Mouse (Mus musculus): ENCODE results near the gene Srrm1. TPM values are rescaled to one million over a fixed set of nuclear protein-coding genes. Genes with fewer than 3 reads are reported as not detected.

Srrm1 gene
- polyA plus RNA-seq, 1 experiment from 2014 or later, result 201 TPM

GRCm38 (mm10) chr4:135326046-135326445 lies 27.1 kb downstream of the Srrm1 start:
- H3K36me3 ChIP-seq (ENCODE audit: insufficient read depth), result peaks cover 97% of the 10 kb centered on the region
- H3K4me3 ChIP-seq (ENCODE audit: low read depth, low read length), result no peak overlapping the region
- TF ChIP-seq CTCF (IDR thresholded peaks at IDR 0.05; ENCODE audit: low read depth), result no peak
- no peak overlapping the region for H3K4me2 ChIP-seq
- no peak overlapping the region for H3K9ac ChIP-seq
- no peaks in the 10 kb centered on the region for H3K4me1 ChIP-seq (ENCODE audit: insufficient read depth)
- no peak for DNase-seq
- H3K9me3 ChIP-seq (ENCODE audit: low read depth, low read length), result no peaks in the 10 kb centered on the region
- no peak overlapping the region for H3K27ac ChIP-seq (ENCODE audit: low read depth)
- no peak for ATAC-seq (ENCODE audit: insufficient read depth)
- no peaks in the 10 kb centered on the region for H3K27me3 ChIP-seq (ENCODE audit: insufficient read depth, low read length)

GRCm38 (mm10) chr4:135323021-135323420 lies 30.1 kb downstream of the Srrm1 start:
- Histone ChIP-seq H3K4me3 (ENCODE audit: low read depth, low read length) (no peak overlapping the region), H3K4me2 (no peak overlapping the region), H3K9ac (no peak overlapping the region), H3K27ac (ENCODE audit: low read depth) (no peak overlapping the region), H3K9me3 (ENCODE audit: low read depth, low read length) (no peaks in the 10 kb centered on the region), H3K4me1 (ENCODE audit: insufficient read depth) (no peaks in the 10 kb centered on the region), H3K36me3 (ENCODE audit: insufficient read depth) (peaks cover 98% of the 10 kb centered on the region), H3K27me3 (ENCODE audit: insufficient read depth, low read length) (no peaks in the 10 kb centered on the region)
- ATAC-seq (ENCODE audit: insufficient read depth) (no peak), DNase-seq (no peak)
- WGBS, result 85% methylated on average over 8 of the region's 8 CpGs
- no peak for TF ChIP-seq CTCF (IDR thresholded peaks at IDR 0.05; ENCODE audit: low read depth)

- Histone ChIP-seq H3K4me2 (no peak overlapping the region), H3K4me1 (ENCODE audit: insufficient read depth) (no peaks in the 10 kb centered on the region; the same call in 1 of the 2 replicates), H3K27me3 (ENCODE audit: insufficient read depth, low read length) (no peaks in the 10 kb centered on the region), H3K9ac (no peak overlapping the region), H3K27ac (ENCODE audit: low read depth) (no peak overlapping the region), H3K36me3 (ENCODE audit: insufficient read depth) (peaks cover 76% of the 10 kb centered on the region), H3K4me3 (ENCODE audit: low read depth, low read length) (no peak overlapping the region), H3K9me3 (ENCODE audit: low read depth, low read length) (no peaks in the 10 kb centered on the region)
- peak; percentile 98 for TF ChIP-seq CTCF (IDR thresholded peaks at IDR 0.05; ENCODE audit: low read depth)
- DNase-seq (peak; percentile 95), ATAC-seq (ENCODE audit: insufficient read depth) (peak; percentile 66)
- WGBS, result 13% methylated on average over 2 of the region's 2 CpGs
These were observed 35.2 kb downstream of the Srrm1 start for GRCm38 (mm10) chr4:135317966-135318365.

- Histone ChIP-seq H3K9ac (no peak overlapping the region), H3K4me2 (no peak overlapping the region), H3K9me3 (ENCODE audit: low read depth, low read length) (no peaks in the 10 kb centered on the region), H3K4me3 (ENCODE audit: low read depth, low read length) (no peak overlapping the region), H3K36me3 (ENCODE audit: insufficient read depth) (peaks cover 71% of the 10 kb centered on the region), H3K27ac (ENCODE audit: low read depth) (no peak overlapping the region), H3K4me1 (ENCODE audit: insufficient read depth) (no peaks in the 10 kb centered on the region; the same call in 1 of the 2 replicates), H3K27me3 (ENCODE audit: insufficient read depth, low read length) (no peaks in the 10 kb centered on the region)
- no peak for TF ChIP-seq CTCF (IDR thresholded peaks at IDR 0.05; ENCODE audit: low read depth)
- WGBS, result 90% methylated on average over 4 of the region's 4 CpGs
- ATAC-seq (ENCODE audit: insufficient read depth), result no peak
- no peak for DNase-seq
These were observed 35.6 kb downstream of the Srrm1 start for GRCm38 (mm10) chr4:135317539-135317938.

GRCm38 (mm10) chr4:135315287-135315686 lies 37.8 kb downstream of the Srrm1 start:
- H3K4me2 ChIP-seq, result no peak overlapping the region
- H3K9me3 ChIP-seq (ENCODE audit: low read depth, low read length), result no peaks in the 10 kb centered on the region
- no peak overlapping the region for H3K27ac ChIP-seq (ENCODE audit: low read depth)
- ATAC-seq (ENCODE audit: insufficient read depth), result no peak
- H3K4me3 ChIP-seq (ENCODE audit: low read depth, low read length), result no peak overlapping the region
- H3K36me3 ChIP-seq (ENCODE audit: insufficient read depth), result peaks cover 49% of the 10 kb centered on the region
- TF ChIP-seq CTCF (IDR thresholded peaks at IDR 0.05; ENCODE audit: low read depth), result no peak
- H3K9ac ChIP-seq, result no peak overlapping the region
- peaks cover 4% of the 10 kb centered on the region; the same call in 1 of the 2 replicates for H3K4me1 ChIP-seq (ENCODE audit: insufficient read depth)
- 95% methylated on average over 9 of the region's 9 CpGs for WGBS
- DNase-seq, result no peak
- no peaks in the 10 kb centered on the region for H3K27me3 ChIP-seq (ENCODE audit: insufficient read depth, low read length)

DNA sequence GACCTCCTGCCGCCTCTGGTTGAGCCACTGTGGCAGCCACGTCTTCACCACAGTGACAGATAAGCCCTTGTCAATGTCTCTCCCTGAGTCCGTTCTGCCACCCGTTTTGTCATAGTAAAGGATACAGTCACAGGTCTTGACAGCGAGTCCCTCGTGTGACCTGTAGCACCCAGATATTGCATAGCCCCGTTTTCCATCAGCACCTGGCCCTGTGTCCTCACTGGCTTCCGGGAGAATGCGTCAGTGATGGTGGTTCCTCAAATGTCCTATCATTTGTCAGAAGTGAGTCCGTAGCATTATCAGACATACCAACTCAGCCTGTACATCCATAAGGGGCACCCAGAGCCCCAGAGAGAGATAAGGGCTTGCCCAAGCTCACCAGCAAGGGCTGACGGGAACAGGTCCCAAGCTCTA lies 38.7 kb downstream of the Srrm1 start:
- Histone ChIP-seq H3K4me3 (ENCODE audit: low read depth, low read length) (no peak overlapping the region), H3K4me2 (0 out of 2 replicates have a peak overlapping the region, but pooled peaks have one; percentile 10), H3K4me1 (ENCODE audit: insufficient read depth) (peaks cover 4% of the 10 kb centered on the region; the same call in 1 of the 2 replicates), H3K9me3 (ENCODE audit: low read depth, low read length) (no peaks in the 10 kb centered on the region), H3K9ac (no peak overlapping the region), H3K27me3 (ENCODE audit: insufficient read depth, low read length) (no peaks in the 10 kb centered on the region), H3K36me3 (ENCODE audit: insufficient read depth) (peaks cover 40% of the 10 kb centered on the region), H3K27ac (ENCODE audit: low read depth) (peak overlapping the region; percentile 82)
- TF ChIP-seq CTCF (IDR thresholded peaks at IDR 0.05; ENCODE audit: low read depth), result no peak
- DNase-seq (no peak), ATAC-seq (ENCODE audit: insufficient read depth) (no peak)
- 69% methylated on average over 11 of the region's 11 CpGs for WGBS

- H3K4me2 ChIP-seq, result peak overlapping the region; percentile 10; the same call in 1 of the 2 replicates
- H3K27ac ChIP-seq (ENCODE audit: low read depth), result peak overlapping the region; percentile 82
- H3K4me1 ChIP-seq (ENCODE audit: insufficient read depth), result peaks cover 4% of the 10 kb centered on the region; the same call in 1 of the 2 replicates
- WGBS, result 54% methylated on average over 9 of the region's 9 CpGs
- H3K36me3 ChIP-seq (ENCODE audit: insufficient read depth), result peaks cover 34% of the 10 kb centered on the region
- DNase-seq (no peak), ATAC-seq (ENCODE audit: insufficient read depth) (no peak)
- H3K9ac ChIP-seq, result no peak overlapping the region
- TF ChIP-seq CTCF (IDR thresholded peaks at IDR 0.05; ENCODE audit: low read depth), result no peak
- H3K27me3 ChIP-seq (ENCODE audit: insufficient read depth, low read length), result no peaks in the 10 kb centered on the region
- no peak overlapping the region for H3K4me3 ChIP-seq (ENCODE audit: low read depth, low read length)
- no peaks in the 10 kb centered on the region for H3K9me3 ChIP-seq (ENCODE audit: low read depth, low read length)
These were observed 39.3 kb downstream of the Srrm1 start for GRCm38 (mm10) chr4:135313761-135314241.
